Mouse (Mus musculus): ENCODE data around the gene Vav2. TPM values are rescaled to one million over a fixed set of nuclear protein-coding genes. Genes with fewer than 3 reads are reported as not detected.

Vav2 gene
- polyA plus RNA-seq, 1 experiment from 2014 or later, result 8.6 TPM

DNA sequence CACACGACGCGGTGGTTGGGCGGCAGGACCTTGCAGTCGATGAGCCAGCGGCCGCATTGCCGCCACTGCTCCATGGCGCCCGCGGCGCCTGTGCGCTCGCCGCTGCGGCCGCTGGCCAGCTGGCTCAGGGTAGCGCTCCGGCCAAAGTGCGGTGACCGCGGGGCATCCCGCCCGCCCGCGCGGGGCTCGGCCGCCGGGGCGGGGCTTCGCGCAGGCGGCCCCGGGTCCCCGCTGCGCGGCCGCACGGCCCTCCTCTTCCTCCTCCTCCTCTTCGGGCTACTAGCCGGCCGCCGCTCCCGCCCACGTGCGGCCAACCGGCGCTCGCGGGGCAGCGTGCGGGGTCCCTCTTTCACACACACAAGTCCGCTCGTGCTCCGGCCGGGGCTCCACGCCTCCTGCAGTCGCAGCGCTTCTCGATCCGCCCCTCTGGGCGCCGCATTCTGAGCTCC is 403 bp downstream of the Vav2 start:
- Histone ChIP-seq H3K4me3 (ENCODE audit: low read length) (peak overlapping the region; percentile 93), H3K36me3 (ENCODE audit: control insufficient read depth, insufficient read depth, low read length) (no peaks in the 10 kb centered on the region), H3K27me3 (ENCODE audit: control insufficient read depth, insufficient read depth, low read depth, low read length) (no peaks in the 10 kb centered on the region), H3K4me1 (replicated peaks; ENCODE audit: control insufficient read depth, insufficient read depth, low read length) (peaks cover 46% of the 10 kb centered on the region), H3K4me2 (ENCODE audit: low read depth, low read length) (peak overlapping the region; percentile 98), H3K27ac (ENCODE audit: low read length) (peak overlapping the region; percentile 82), H3K9ac (ENCODE audit: low read length) (peak overlapping the region; percentile 91), H3K9me3 (ENCODE audit: control insufficient read depth, low read length) (no peaks in the 10 kb centered on the region)
- 0% methylated on average over 48 of the region's 64 CpGs for WGBS
- ATAC-seq (ENCODE audit: low read depth), result peak; percentile 49

DNA sequence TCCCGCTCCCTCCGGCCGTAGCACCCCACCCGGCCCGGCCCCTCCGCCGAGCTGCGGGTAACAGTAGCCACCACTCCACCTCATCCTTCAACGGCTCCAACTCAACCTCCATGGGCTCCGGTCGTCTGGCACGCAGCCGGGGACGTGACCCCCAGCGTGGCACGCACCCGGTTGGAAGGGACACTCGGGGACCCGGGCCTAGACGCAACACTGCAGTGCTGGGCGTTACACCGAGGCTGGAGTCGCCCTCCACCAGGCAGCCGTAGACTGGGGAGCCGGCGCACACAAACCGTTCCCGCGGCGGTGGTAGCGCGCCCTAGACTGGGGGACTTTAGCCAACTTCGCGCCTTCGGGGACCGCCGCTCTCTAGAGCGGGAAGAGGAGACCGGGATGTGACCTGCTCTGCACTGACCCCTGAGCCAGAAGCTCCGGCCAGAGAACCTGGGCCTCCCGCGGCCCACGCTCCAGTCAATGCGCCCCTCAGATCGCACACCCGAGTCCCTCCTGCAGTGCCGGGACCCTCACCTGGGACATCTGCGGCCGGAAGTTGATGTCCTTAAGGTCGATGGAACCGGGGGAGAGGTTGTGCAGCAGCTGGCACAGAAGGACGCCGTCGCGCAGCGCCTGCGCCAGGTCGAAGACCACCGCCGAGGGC is 955 bp downstream of the Vav2 start:
- Histone ChIP-seq H3K4me1 (replicated peaks; ENCODE audit: control insufficient read depth, insufficient read depth, low read length) (peaks cover 52% of the 10 kb centered on the region), H3K36me3 (ENCODE audit: control insufficient read depth, insufficient read depth, low read length) (no peaks in the 10 kb centered on the region), H3K9me3 (ENCODE audit: control insufficient read depth, low read length) (no peaks in the 10 kb centered on the region), H3K4me2 (ENCODE audit: low read depth, low read length) (peak overlapping the region; percentile 98), H3K4me3 (ENCODE audit: low read length) (peak overlapping the region; percentile 93), H3K9ac (ENCODE audit: low read length) (peak overlapping the region; percentile 91), H3K27ac (ENCODE audit: low read length) (peak overlapping the region; percentile 82), H3K27me3 (ENCODE audit: control insufficient read depth, insufficient read depth, low read depth, low read length) (no peaks in the 10 kb centered on the region)
- WGBS, result 0% methylated on average over 54 of the region's 60 CpGs
- peak; percentile 4; the same call in 1 of the 2 replicates for ATAC-seq (ENCODE audit: low read depth)

GRCm38 (mm10) chr2:27425161-27425611 is 1.6 kb downstream of the Vav2 start:
- H3K4me1 ChIP-seq (replicated peaks; ENCODE audit: control insufficient read depth, insufficient read depth, low read length), result peaks cover 54% of the 10 kb centered on the region
- H3K27ac ChIP-seq (ENCODE audit: low read length), result peak overlapping the region; percentile 82
- no peaks in the 10 kb centered on the region for H3K27me3 ChIP-seq (ENCODE audit: control insufficient read depth, insufficient read depth, low read depth, low read length)
- H3K9me3 ChIP-seq (ENCODE audit: control insufficient read depth, low read length), result no peaks in the 10 kb centered on the region
- ATAC-seq (ENCODE audit: low read depth), result no peak
- peak overlapping the region; percentile 91 for H3K9ac ChIP-seq (ENCODE audit: low read length)
- WGBS, result 1% methylated on average over 20 of the region's 20 CpGs
- peak overlapping the region; percentile 98 for H3K4me2 ChIP-seq (ENCODE audit: low read depth, low read length)
- no peaks in the 10 kb centered on the region for H3K36me3 ChIP-seq (ENCODE audit: control insufficient read depth, insufficient read depth, low read length)
- H3K4me3 ChIP-seq (ENCODE audit: low read length), result peak overlapping the region; percentile 93

DNA sequence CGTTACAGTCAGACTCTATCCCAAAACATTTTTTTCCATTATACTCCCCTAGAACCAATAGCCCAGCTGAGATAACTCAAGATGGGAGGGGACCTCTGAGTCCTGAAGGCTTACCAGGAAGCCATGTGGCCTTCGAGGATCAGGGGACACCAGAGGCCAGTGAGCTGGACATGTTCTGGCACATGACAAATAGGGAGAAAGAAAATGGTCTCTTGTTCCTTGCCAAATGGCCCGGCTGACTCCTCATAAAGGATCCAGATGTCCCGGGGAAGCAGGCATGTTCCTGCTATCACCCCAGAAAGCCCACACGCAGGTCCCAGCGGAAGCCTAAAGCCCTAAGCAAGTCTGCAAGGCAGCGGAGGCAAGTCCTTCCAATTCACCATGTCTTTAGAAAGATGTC is 3.2 kb downstream of the Vav2 start:
- Histone ChIP-seq H3K4me1 (replicated peaks; ENCODE audit: control insufficient read depth, insufficient read depth, low read length) (peaks cover 68% of the 10 kb centered on the region), H3K27ac (ENCODE audit: low read length) (peak overlapping the region; percentile 30), H3K4me3 (ENCODE audit: low read length) (no peak overlapping the region), H3K27me3 (ENCODE audit: control insufficient read depth, insufficient read depth, low read depth, low read length) (no peaks in the 10 kb centered on the region), H3K4me2 (ENCODE audit: low read depth, low read length) (peak overlapping the region; percentile 98), H3K9me3 (ENCODE audit: control insufficient read depth, low read length) (no peaks in the 10 kb centered on the region), H3K9ac (ENCODE audit: low read length) (no peak overlapping the region), H3K36me3 (ENCODE audit: control insufficient read depth, insufficient read depth, low read length) (no peaks in the 10 kb centered on the region)
- WGBS, result 36% methylated on average over 7 of the region's 7 CpGs
- peak; percentile 14; the same call in 1 of the 2 replicates for ATAC-seq (ENCODE audit: low read depth)

GRCm38 (mm10) chr2:27421293-27422068 is 5.4 kb downstream of the Vav2 start:
- WGBS, result 60% methylated on average over 20 of the region's 20 CpGs
- ATAC-seq (ENCODE audit: low read depth), result no peak
- H3K4me1 ChIP-seq (replicated peaks; ENCODE audit: control insufficient read depth, insufficient read depth, low read length), result peaks cover 71% of the 10 kb centered on the region

GRCm38 (mm10) chr2:27418577-27419070 is 8.2 kb downstream of the Vav2 start:
- H3K36me3 ChIP-seq (ENCODE audit: control insufficient read depth, insufficient read depth, low read length), result no peaks in the 10 kb centered on the region
- peaks cover 81% of the 10 kb centered on the region for H3K4me1 ChIP-seq (replicated peaks; ENCODE audit: control insufficient read depth, insufficient read depth, low read length)
- 0 out of 2 replicates have a peak overlapping the region, but pooled peaks have one; percentile 10 for H3K4me2 ChIP-seq (ENCODE audit: low read depth, low read length)
- H3K27ac ChIP-seq (ENCODE audit: low read length), result peak overlapping the region; percentile 65
- no peak overlapping the region for H3K4me3 ChIP-seq (ENCODE audit: low read length)
- WGBS, result 8% methylated on average over 6 of the region's 6 CpGs
- peak; percentile 63 for ATAC-seq (ENCODE audit: low read depth)
- H3K9me3 ChIP-seq (ENCODE audit: control insufficient read depth, low read length), result no peaks in the 10 kb centered on the region
- H3K9ac ChIP-seq (ENCODE audit: low read length), result no peak overlapping the region
- no peaks in the 10 kb centered on the region for H3K27me3 ChIP-seq (ENCODE audit: control insufficient read depth, insufficient read depth, low read depth, low read length)

More at GRCm38 (mm10) chr2:27421293-27422068, 5.4 kb downstream of the Vav2 start:
- Histone ChIP-seq H3K9me3 (ENCODE audit: control insufficient read depth, low read length) (no peaks in the 10 kb centered on the region), H3K27me3 (ENCODE audit: control insufficient read depth, insufficient read depth, low read depth, low read length) (no peaks in the 10 kb centered on the region), H3K36me3 (ENCODE audit: control insufficient read depth, insufficient read depth, low read length) (no peaks in the 10 kb centered on the region), H3K27ac (ENCODE audit: low read length) (no peak overlapping the region), H3K4me3 (ENCODE audit: low read length) (no peak overlapping the region), H3K4me2 (ENCODE audit: low read depth, low read length) (no peak overlapping the region), H3K9ac (ENCODE audit: low read length) (no peak overlapping the region)

DNA sequence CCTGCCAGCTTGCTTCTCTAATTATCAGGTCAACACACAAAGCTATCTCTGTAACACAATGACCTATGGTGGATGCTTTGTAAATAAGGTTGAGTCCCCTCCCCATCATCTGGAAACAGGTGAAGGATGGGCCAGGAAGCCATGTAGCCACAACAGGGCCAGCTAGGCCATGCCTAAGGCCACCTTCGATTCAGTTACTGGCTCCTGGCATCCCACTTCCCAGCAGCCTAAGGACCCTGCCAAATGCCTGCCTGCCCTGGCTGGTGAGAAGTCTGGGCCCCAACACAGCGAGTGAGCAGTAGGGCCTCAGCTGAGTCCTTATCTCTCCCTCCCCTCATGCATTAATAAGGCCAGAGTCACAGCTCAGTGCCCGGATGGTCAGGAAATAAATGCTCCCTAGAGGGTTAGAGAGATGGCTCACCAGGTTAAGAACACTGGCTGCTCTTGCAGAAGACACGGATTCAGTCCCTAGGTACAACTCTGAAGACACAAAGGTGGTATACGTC is 9.1 kb downstream of the Vav2 start:
- no peak overlapping the region for H3K9ac ChIP-seq (ENCODE audit: low read length)
- no peak for ATAC-seq (ENCODE audit: low read depth)
- no peak overlapping the region for H3K4me2 ChIP-seq (ENCODE audit: low read depth, low read length)
- H3K4me1 ChIP-seq (replicated peaks; ENCODE audit: control insufficient read depth, insufficient read depth, low read length), result peaks cover 80% of the 10 kb centered on the region
- no peaks in the 10 kb centered on the region for H3K36me3 ChIP-seq (ENCODE audit: control insufficient read depth, insufficient read depth, low read length)
- no peaks in the 10 kb centered on the region for H3K27me3 ChIP-seq (ENCODE audit: control insufficient read depth, insufficient read depth, low read depth, low read length)
- peak overlapping the region; percentile 58 for H3K27ac ChIP-seq (ENCODE audit: low read length)
- no peak overlapping the region for H3K4me3 ChIP-seq (ENCODE audit: low read length)
- WGBS, result 58% methylated on average over 5 of the region's 5 CpGs
- H3K9me3 ChIP-seq (ENCODE audit: control insufficient read depth, low read length), result no peaks in the 10 kb centered on the region

DNA sequence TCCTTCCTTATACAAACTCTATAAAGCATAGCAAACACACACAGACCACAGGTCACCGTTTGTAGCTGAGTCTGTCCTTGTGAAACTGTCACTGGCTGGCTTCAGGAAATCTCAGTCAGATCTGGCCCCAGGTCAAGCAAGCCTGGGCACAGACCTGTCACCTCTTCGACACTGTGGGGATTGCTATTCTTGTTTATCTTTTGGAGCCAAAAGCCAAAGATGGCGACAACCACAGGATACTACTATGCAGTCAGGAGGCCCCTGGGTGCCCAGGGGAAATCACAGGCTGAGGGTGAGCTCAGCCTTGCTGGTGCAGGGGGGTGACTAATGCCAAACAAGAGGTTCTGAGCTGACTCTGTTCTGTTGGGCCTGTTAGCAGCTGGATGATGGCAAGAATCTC is 10.4 kb downstream of the Vav2 start:
- WGBS, result 19% methylated on average over 3 of the region's 3 CpGs
- no peak for ATAC-seq (ENCODE audit: low read depth)
- no peak overlapping the region for H3K27ac ChIP-seq (ENCODE audit: low read length)

More for the DNA sequence above, 10.4 kb downstream of the Vav2 start:
- Histone ChIP-seq H3K4me3 (ENCODE audit: low read length) (no peak overlapping the region), H3K27me3 (ENCODE audit: control insufficient read depth, insufficient read depth, low read depth, low read length) (no peaks in the 10 kb centered on the region), H3K4me1 (replicated peaks; ENCODE audit: control insufficient read depth, insufficient read depth, low read length) (peaks cover 81% of the 10 kb centered on the region), H3K4me2 (ENCODE audit: low read depth, low read length) (no peak overlapping the region), H3K9ac (ENCODE audit: low read length) (no peak overlapping the region), H3K9me3 (ENCODE audit: control insufficient read depth, low read length) (no peaks in the 10 kb centered on the region), H3K36me3 (ENCODE audit: control insufficient read depth, insufficient read depth, low read length) (no peaks in the 10 kb centered on the region)
